Mouse (Mus musculus) CH12.LX (cell line): Measurements from ENCODE around the gene Akap7.

ENCODE experiments used
- CHD2 ChIP-seq: IDR thresholded peaks from 2 replicates; pipeline ENCODE4 v1.6.1; 2011; ENCODE audit warnings: low read length, improper control_type of control experiment
- CTCF ChIP-seq, 2 experiments: IDR thresholded peaks in 1 of 2; conservative IDR thresholded peaks in 1 of 2; 2 replicates each; pipeline ENCODE4 v1.5.1; 2011 to 2012; ENCODE audit warnings: low read depth in 2 of 2, low read length in 2 of 2, improper control_type of control experiment in 1 of 2, inconsistent platforms in 1 of 2, mild to moderate bottlenecking in 1 of 2, moderate library complexity in 1 of 2
- EP300 ChIP-seq: IDR thresholded peaks from 2 replicates; pipeline ENCODE4 v1.6.1; 2011; ENCODE audit warnings: low read length, improper control_type of control experiment
- GABPA ChIP-seq: IDR thresholded peaks from 2 replicates; pipeline ENCODE4 v1.6.1; 2012; ENCODE audit warnings: low read depth, low read length, improper control_type of control experiment, inconsistent platforms; ENCODE audit not compliant: insufficient replicate concordance
- IRF4 ChIP-seq: IDR thresholded peaks from 2 replicates; pipeline ENCODE4 v1.6.1; 2014; ENCODE audit warnings: low read depth, mild to moderate bottlenecking, inconsistent platforms, low read length, improper control_type of control experiment
- MAFK ChIP-seq: IDR thresholded peaks from 2 replicates; pipeline ENCODE4 v1.6.1; 2011; ENCODE audit warnings: low read length, improper control_type of control experiment; ENCODE audit not compliant: insufficient replicate concordance
- POLR2A ChIP-seq: IDR thresholded peaks from 2 replicates; pipeline ENCODE4 v1.6.1; 2011; ENCODE audit warnings: low read depth, mild to moderate bottlenecking, improper control_type of control experiment, low read length
- RAD21 ChIP-seq: IDR thresholded peaks from 2 replicates; pipeline ENCODE4 v1.6.1; 2011; ENCODE audit warnings: low read depth, mild to moderate bottlenecking, low read length, improper control_type of control experiment, moderate library complexity
- TCF12 ChIP-seq: IDR thresholded peaks from 2 replicates; pipeline ENCODE4 v1.6.1; 2014; ENCODE audit warnings: low read depth, mild to moderate bottlenecking, inconsistent platforms, low read length, improper control_type of control experiment
- USF1 ChIP-seq: IDR thresholded peaks from 2 replicates; pipeline ENCODE4 v1.6.1; 2014; ENCODE audit warnings: low read depth, mild to moderate bottlenecking, inconsistent platforms, low read length, improper control_type of control experiment
- ZC3H11A ChIP-seq: IDR thresholded peaks from 2 replicates; pipeline ENCODE4 v1.6.1; 2012; ENCODE audit warnings: low read depth, mild to moderate bottlenecking, inconsistent platforms, low read length, improper control_type of control experiment

- no peak for TF ChIP-seq CTCF (conservative IDR thresholded peaks at IDR 0.05 in 1 of 2, IDR thresholded peaks at IDR 0.05 in 1 of 2; ENCODE audit: low read depth in 2 of 2, low read length in 2 of 2)
- no peak for TF ChIP-seq EP300
- no peak for TF ChIP-seq ZC3H11A
- TF ChIP-seq POLR2A = no peak
- TF ChIP-seq TCF12 = no peak
- TF ChIP-seq RAD21 = no peak
- TF ChIP-seq USF1 = no peak
- no peak for TF ChIP-seq GABPA
- TF ChIP-seq IRF4 = no peak
- TF ChIP-seq MAFK = no peak
- TF ChIP-seq CHD2 = no peak
Measured at GRCm38 (mm10) chr10:25224371-25224770, 83.3 kb downstream of the Akap7 start.
